Mouse (Mus musculus) limb, embryonic 14.5 days (tissue): Measurements from ENCODE around the gene Brca2. TPM values are rescaled to one million over a fixed set of nuclear protein-coding genes. Genes with fewer than 3 reads are reported as not detected.

Experiments
- ATAC-seq: fragments of 200-750 bp; cut with Nextera tagmentation; 2 replicates; pipeline ENCODE4 v1.8.0; 2017; ENCODE audit warnings: low read depth, moderate number of reproducible peaks, moderate TSS enrichment; ENCODE audit not compliant: low FRiP score
- DNase-seq: peaks from one replicate; pipeline ENCODE4 v3.0.0-alpha.2; 2015; ENCODE audit warnings: low spot score
- H3K27ac ChIP-seq: fragments of 300-500 bp; sonication (generic); replicated peaks from 2 replicates; pipeline ENCODE4 v1.5.1; 2014; ENCODE audit warnings: low read depth, mild to moderate bottlenecking, low read length, moderate library complexity, mixed read lengths
- H3K27me3 ChIP-seq: fragments of 300-500 bp; sonication (generic); 2 replicates; pipeline ENCODE4 v1.6.1; 2014; ENCODE audit warnings: low read length, mixed read lengths; ENCODE audit not compliant: control insufficient read depth, insufficient read depth
- H3K36me3 ChIP-seq: fragments of 300-500 bp; sonication (generic); 2 replicates; pipeline ENCODE4 v1.6.1; 2014; ENCODE audit warnings: mild to moderate bottlenecking, low read length, moderate library complexity, mixed read lengths; ENCODE audit not compliant: control insufficient read depth, insufficient read depth
- H3K4me1 ChIP-seq: fragments of 300-500 bp; sonication (generic); 2 replicates; pipeline ENCODE4 v1.6.1; 2014; ENCODE audit warnings: antibody characterized with exemption, low read length, mixed read lengths; ENCODE audit not compliant: control insufficient read depth, insufficient read depth
- H3K4me2 ChIP-seq: fragments of 300-500 bp; sonication (generic); replicated peaks from 2 replicates; pipeline ENCODE4 v1.6.1; 2014; ENCODE audit warnings: low read depth, mild to moderate bottlenecking, low read length, moderate library complexity; ENCODE audit not compliant: severe bottlenecking
- H3K4me3 ChIP-seq: fragments of 300-500 bp; sonication (generic); replicated peaks from 2 replicates; pipeline ENCODE4 v1.5.1; 2014; ENCODE audit warnings: low read length
- H3K9ac ChIP-seq: fragments of 300-500 bp; sonication (generic); 2 replicates; pipeline ENCODE4 v1.6.1; 2014; ENCODE audit warnings: mild to moderate bottlenecking, low read depth, low read length, moderate library complexity; ENCODE audit not compliant: severe bottlenecking
- H3K9me3 ChIP-seq: fragments of 300-500 bp; sonication (generic); 2 replicates; pipeline ENCODE4 v1.6.1; 2016; ENCODE audit warnings: low read length; ENCODE audit not compliant: control insufficient read depth
- POLR2A ChIP-seq: fragments of 200-500 bp; IDR thresholded peaks from 2 replicates; pipeline ENCODE4 v1.8.0; 2012; ENCODE audit warnings: inconsistent platforms, mild to moderate bottlenecking, moderate library complexity, borderline replicate concordance; ENCODE audit not compliant: insufficient read depth, insufficient read length; ENCODE audit errors: extremely low read depth
- WGBS: fragments of 180-500 bp; shearing (Covaris S2); extraction: QIAGEN DNeasy Blood & Tissue Kit; methylation state at CpG from one replicate; pipeline ENCODE4 v1.1.7; 2014; 5-methylcytosine and 5-hydroxymethylcytosine counted together
- polyA plus RNA-seq, 2 experiments: library from polyadenylated mRNA; depleted of rRNA in 1 of 2; stranded (reverse) in 1 of 2; unstranded in 1 of 2; fragments of >200 nt; fragmentation: Nextera tagmentation in 1 of 2; extraction: Ambion mirVana in 1 of 2; gene quantifications; 2 replicates each; pipeline versions ENCODE4 v1.2.1 to v1.2.3; 2012 to 2014

Brca2 gene
- polyA plus RNA-seq, 2 experiments = 15.9 to 25.9 TPM

DNA sequence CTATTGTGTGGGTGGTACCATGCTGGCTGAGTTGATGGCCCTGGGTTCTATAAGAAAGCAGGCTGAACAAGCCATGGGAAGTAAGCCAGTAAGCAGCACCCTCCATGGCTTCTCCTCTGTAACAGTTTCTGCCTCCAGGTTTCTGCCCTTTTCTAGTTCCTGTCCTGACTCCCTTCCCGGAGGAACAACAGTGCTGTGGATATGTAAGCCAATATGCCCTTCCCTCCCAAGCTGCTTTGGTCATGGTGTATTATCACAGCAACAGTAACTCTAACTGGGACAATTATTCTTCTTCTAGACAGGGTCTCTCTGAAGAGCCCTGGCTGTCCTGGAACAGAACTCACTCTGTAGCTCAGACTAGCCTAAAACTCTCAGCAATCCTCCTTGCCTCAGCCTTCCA is 88.7 kb downstream of the Brca2 start:
- no peak overlapping the region for H3K4me2 ChIP-seq
- DNase-seq (no peak), ATAC-seq (no peak)
- no peak overlapping the region for H3K9ac ChIP-seq
- 90% methylated on average over 1 of the region's 1 CpGs for WGBS
- H3K9me3 ChIP-seq = no peaks in the 10 kb centered on the region
- H3K36me3 ChIP-seq = no peaks in the 10 kb centered on the region
- H3K27ac ChIP-seq = no peak overlapping the region
- no peak overlapping the region for H3K4me3 ChIP-seq
- no peak for TF ChIP-seq POLR2A
- no peaks in the 10 kb centered on the region for H3K27me3 ChIP-seq
- no peaks in the 10 kb centered on the region for H3K4me1 ChIP-seq

DNA sequence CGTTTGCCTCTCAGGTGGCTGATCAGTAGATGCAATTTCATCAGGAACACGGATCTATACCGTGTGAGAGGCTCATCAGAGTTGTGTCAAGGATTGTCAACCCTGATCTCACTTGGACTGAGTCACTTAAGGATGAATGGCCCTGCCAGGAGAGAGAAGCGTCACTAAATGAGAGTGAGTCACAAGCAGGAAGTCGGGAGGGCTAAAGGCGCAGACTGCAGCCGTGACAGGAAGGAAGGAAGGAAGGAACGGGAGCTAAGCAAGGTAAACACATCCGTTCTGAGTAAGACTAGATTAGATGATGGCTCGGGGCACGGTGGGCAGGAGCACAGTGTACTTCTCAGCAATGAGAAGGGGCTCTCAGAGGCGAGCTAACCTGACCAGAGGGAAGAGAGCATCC is 89.3 kb downstream of the Brca2 start:
- Histone ChIP-seq H3K9me3 (no peaks in the 10 kb centered on the region), H3K36me3 (no peaks in the 10 kb centered on the region), H3K4me2 (no peak overlapping the region), H3K9ac (no peak overlapping the region), H3K27ac (no peak overlapping the region), H3K4me3 (no peak overlapping the region), H3K27me3 (no peaks in the 10 kb centered on the region), H3K4me1 (no peaks in the 10 kb centered on the region)
- WGBS = 70% methylated on average over 12 of the region's 12 CpGs
- DNase-seq (no peak), ATAC-seq (no peak)
- no peak for TF ChIP-seq POLR2A

DNA sequence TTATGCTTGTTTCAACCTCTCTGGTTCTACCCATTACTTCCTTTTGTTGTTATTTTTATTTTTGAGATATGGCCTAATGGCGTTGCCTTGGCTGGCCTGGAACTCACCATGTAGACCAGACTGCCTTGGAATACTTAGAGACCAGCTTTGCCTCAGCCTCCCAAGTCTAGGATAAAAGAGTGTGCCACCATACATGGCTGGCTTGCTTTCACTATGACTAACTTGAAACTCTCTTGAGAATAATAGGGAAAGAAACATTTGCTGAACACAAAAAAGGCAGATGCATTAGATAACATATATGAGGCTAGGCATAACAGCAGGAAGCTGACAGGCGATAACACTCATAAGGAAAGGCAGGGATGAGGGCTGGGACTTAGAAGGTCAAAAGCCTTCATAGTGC is 91.6 kb downstream of the Brca2 start:
- WGBS = 79% methylated on average over 2 of the region's 2 CpGs
- H3K4me2 ChIP-seq = no peak overlapping the region
- H3K36me3 ChIP-seq = no peaks in the 10 kb centered on the region
- H3K4me1 ChIP-seq = no peaks in the 10 kb centered on the region
- no peaks in the 10 kb centered on the region for H3K27me3 ChIP-seq
- DNase-seq (no peak), ATAC-seq (no peak)
- no peak for TF ChIP-seq POLR2A
- H3K9me3 ChIP-seq = no peaks in the 10 kb centered on the region
- no peak overlapping the region for H3K9ac ChIP-seq
- no peak overlapping the region for H3K27ac ChIP-seq
- H3K4me3 ChIP-seq = no peak overlapping the region

DNA sequence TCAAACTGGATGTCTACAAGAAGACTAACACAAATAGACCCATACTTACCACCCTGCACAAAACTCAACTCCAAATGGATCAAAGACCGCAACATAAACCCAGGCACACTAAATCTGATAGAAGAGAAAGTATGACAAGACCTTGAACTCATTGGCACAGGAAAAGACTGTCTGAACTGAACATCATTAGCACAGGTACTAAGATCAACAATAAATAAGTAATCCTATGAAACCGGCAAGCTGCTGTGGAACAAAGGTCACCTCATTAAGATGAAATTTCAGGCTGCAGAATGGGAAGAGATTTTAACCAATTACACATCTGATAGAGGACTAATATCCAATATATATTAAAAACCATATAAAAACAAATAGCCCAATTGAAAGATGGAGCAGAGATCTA is 93.8 kb downstream of the Brca2 start:
- no peaks in the 10 kb centered on the region for H3K9me3 ChIP-seq
- H3K27ac ChIP-seq = no peak overlapping the region
- no peak overlapping the region for H3K4me3 ChIP-seq
- DNase-seq (no peak), ATAC-seq (no peak)
- 95% methylated on average over 2 of the region's 2 CpGs for WGBS
- H3K9ac ChIP-seq = no peak overlapping the region
- no peak overlapping the region for H3K4me2 ChIP-seq
- no peaks in the 10 kb centered on the region for H3K36me3 ChIP-seq
- no peaks in the 10 kb centered on the region for H3K4me1 ChIP-seq
- no peaks in the 10 kb centered on the region for H3K27me3 ChIP-seq
- no peak for TF ChIP-seq POLR2A

DNA sequence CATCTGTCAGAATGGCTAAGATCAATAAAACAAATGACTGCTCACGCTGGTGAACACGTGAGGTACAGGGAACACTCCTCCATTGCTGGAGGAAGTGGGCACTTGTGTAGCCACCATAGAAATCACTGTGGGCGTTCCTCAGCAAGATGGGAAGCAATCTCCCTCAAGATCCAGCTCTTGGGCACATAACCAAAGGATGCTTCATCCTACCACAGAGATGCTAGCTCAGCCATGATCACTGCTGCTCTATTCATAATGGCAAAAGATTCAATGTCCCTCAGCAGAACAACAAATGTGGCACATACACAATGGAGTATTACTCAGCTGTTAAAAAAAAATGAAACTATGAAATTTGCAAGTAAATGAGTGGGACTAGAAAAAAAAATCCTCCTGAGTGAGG is 94.3 kb downstream of the Brca2 start:
- no peak for ATAC-seq
- Histone ChIP-seq H3K4me3 (no peak overlapping the region), H3K27me3 (no peaks in the 10 kb centered on the region), H3K27ac (no peak overlapping the region), H3K9me3 (no peaks in the 10 kb centered on the region), H3K9ac (no peak overlapping the region), H3K36me3 (no peaks in the 10 kb centered on the region), H3K4me2 (no peak overlapping the region), H3K4me1 (no peaks in the 10 kb centered on the region)
- WGBS = 77% methylated on average over 3 of the region's 3 CpGs
- TF ChIP-seq POLR2A = no peak
- DNase-seq = no peak
